Mouse (Mus musculus) liver, adult 2 months (tissue): ENCODE measurements around the gene Brca2.

Experiments used
- CTCF ChIP-seq: fragments of 200-500 bp; IDR thresholded peaks from 2 replicates; pipeline ENCODE4 v1.5.1; 2011; ENCODE audit warnings: low read depth, low read length, control low read depth
- POLR2A ChIP-seq: fragments of 200-500 bp; IDR thresholded peaks from 2 replicates; pipeline ENCODE4 v1.6.1; 2011; ENCODE audit warnings: low read length, control low read depth; ENCODE audit not compliant: insufficient read depth; ENCODE audit errors: extremely low read depth

GRCm38 (mm10) chr5:150592904-150593755, 70.7 kb downstream of the Brca2 start:
- TF ChIP-seq CTCF, result no peak
- 0 out of 2 replicates have a peak, but pooled peaks have one; percentile 14 for TF ChIP-seq POLR2A
